In genomic region chr6:50924998-50925397, GRCm38 (mm10) we compare ENCODE assay signal across 14 mouse cellular contexts.
DNase-seq lines count a peak whose midpoint lies in the region; ATAC-seq and TF ChIP-seq lines count a peak whose summit lies in the region.
"Had no signal": no experiment of that assay in that cellular context is flagged by ENCODE, and none has a peak within 500 bp of the region (broad histone marks: within the 10 kb centered on the region; RNA-seq: fewer than 3 reads in every experiment).

No protein-coding gene starts in this region.

- no peak for TF ChIP-seq CTCF in hindbrain, postnatal 0 days (IDR thresholded peaks at IDR 0.05; ENCODE audit: low read depth)

- H3K27me3 ChIP-seq in hindbrain, embryonic 10.5 days (ENCODE audit: insufficient read depth, poor library complexity, severe bottlenecking) = no peaks in the 10 kb centered on the region
- no peaks in the 10 kb centered on the region for H3K27me3 ChIP-seq in hindbrain, postnatal 0 days (ENCODE audit: insufficient read depth, low read length)
- H3K27me3 ChIP-seq in embryonic facial prominence, embryonic 15.5 days = no peaks in the 10 kb centered on the region
- no peaks in the 10 kb centered on the region for H3K27me3 ChIP-seq in hindbrain, embryonic 13.5 days

- no peak for DNase-seq in hindbrain, embryonic 10.5 days (ENCODE audit: low spot score)
- no peak for DNase-seq in hindbrain, postnatal 0 days (ENCODE audit: low spot score)
- DNase-seq in Muller cell, postnatal 12 days (ENCODE audit: inconsistent ontology term) = peak; percentile 21
- no peak for DNase-seq in liver
- no peak for DNase-seq in heart, adult 18-20 months
- no peak for DNase-seq in cerebellum, adult 8-10 months
- DNase-seq: adrenal gland, adult 8-10 months; heart, postnatal 14 days; kidney, postnatal 36 days had no signal

- peaks cover 21% of the 10 kb centered on the region for H3K4me1 ChIP-seq in hindbrain, embryonic 10.5 days (replicated peaks)
- no peaks in the 10 kb centered on the region for H3K4me1 ChIP-seq in hindbrain, postnatal 0 days (ENCODE audit: insufficient read depth, low read length)
- peaks cover 16% of the 10 kb centered on the region for H3K4me1 ChIP-seq in embryonic facial prominence, embryonic 15.5 days
- H3K4me1 ChIP-seq in hindbrain, embryonic 13.5 days (replicated peaks) = peaks cover 19% of the 10 kb centered on the region

- H3K9ac ChIP-seq in hindbrain, postnatal 0 days (replicated peaks; ENCODE audit: low read length) = no peak overlapping the region
- no peak overlapping the region for H3K9ac ChIP-seq in embryonic facial prominence, embryonic 15.5 days
- H3K9ac ChIP-seq in hindbrain, embryonic 13.5 days = no peak overlapping the region
- H3K9ac ChIP-seq: limb, embryonic 15.5 days had no signal

- H3K36me3 ChIP-seq in hindbrain, embryonic 10.5 days = no peaks in the 10 kb centered on the region
- H3K36me3 ChIP-seq in hindbrain, postnatal 0 days (ENCODE audit: insufficient read depth, low read length) = no peaks in the 10 kb centered on the region
- no peaks in the 10 kb centered on the region for H3K36me3 ChIP-seq in embryonic facial prominence, embryonic 15.5 days
- H3K36me3 ChIP-seq in hindbrain, embryonic 13.5 days = no peaks in the 10 kb centered on the region
- H3K36me3 ChIP-seq: limb, embryonic 15.5 days had no signal

- peak overlapping the region; percentile 73; the same call in 1 of the 2 replicates for H3K27ac ChIP-seq in hindbrain, embryonic 10.5 days
- no peak overlapping the region for H3K27ac ChIP-seq in hindbrain, postnatal 0 days
- peak overlapping the region; percentile 58; the same call in 1 of the 2 replicates for H3K27ac ChIP-seq in embryonic facial prominence, embryonic 15.5 days (replicated peaks)
- peak overlapping the region; percentile 67 for H3K27ac ChIP-seq in hindbrain, embryonic 13.5 days
- H3K27ac ChIP-seq: left cerebral cortex, adult 2 months; limb, embryonic 15.5 days had no signal

- WGBS in hindbrain, embryonic 10.5 days = 41% methylated on average over 7 of the region's 7 CpGs
- 22% methylated on average over 7 of the region's 7 CpGs for WGBS in hindbrain, postnatal 0 days
- WGBS in embryonic facial prominence, embryonic 15.5 days = 14% methylated on average over 7 of the region's 7 CpGs
- 19% methylated on average over 7 of the region's 7 CpGs for WGBS in hindbrain, embryonic 13.5 days

- H3K4me2 ChIP-seq in hindbrain, postnatal 0 days (ENCODE audit: low read depth, low read length) = no peak overlapping the region
- H3K4me2 ChIP-seq in embryonic facial prominence, embryonic 15.5 days (replicated peaks) = no peak overlapping the region
- no peak overlapping the region for H3K4me2 ChIP-seq in hindbrain, embryonic 13.5 days
- H3K4me2 ChIP-seq: limb, embryonic 15.5 days; midbrain, embryonic 11.5 days had no signal

- no peak overlapping the region for H3K4me3 ChIP-seq in hindbrain, embryonic 10.5 days
- H3K4me3 ChIP-seq in hindbrain, postnatal 0 days (ENCODE audit: low read length) = no peak overlapping the region
- no peak overlapping the region for H3K4me3 ChIP-seq in embryonic facial prominence, embryonic 15.5 days (replicated peaks)
- H3K4me3 ChIP-seq in hindbrain, embryonic 13.5 days = no peak overlapping the region
- H3K4me3 ChIP-seq: left cerebral cortex, adult 2 months; limb, embryonic 15.5 days had no signal

- H3K9me3 ChIP-seq in hindbrain, embryonic 10.5 days = peaks cover 4% of the 10 kb centered on the region; the same call in 1 of the 2 replicates
- no peaks in the 10 kb centered on the region for H3K9me3 ChIP-seq in hindbrain, postnatal 0 days (ENCODE audit: low read length)
- peaks cover 3% of the 10 kb centered on the region; the same call in 1 of the 2 replicates for H3K9me3 ChIP-seq in embryonic facial prominence, embryonic 15.5 days (replicated peaks)
- no peaks in the 10 kb centered on the region for H3K9me3 ChIP-seq in hindbrain, embryonic 13.5 days
- H3K9me3 ChIP-seq: limb, embryonic 15.5 days had no signal

- no peak for ATAC-seq in hindbrain, postnatal 0 days
- ATAC-seq in embryonic facial prominence, embryonic 15.5 days (ENCODE audit: insufficient number of reproducible peaks, low FRiP score, low TSS enrichment, low read depth) = no peak
- 0 out of 2 replicates have a peak, but pooled peaks have one; percentile 54 for ATAC-seq in hindbrain, embryonic 13.5 days (ENCODE audit: low FRiP score)
